Mouse (Mus musculus) heart, postnatal 14 days (tissue): ENCODE measurements around the gene Aqp3. TPM values are rescaled to one million over a fixed set of nuclear protein-coding genes. Genes with fewer than 3 reads are reported as not detected.
"Not testable (repeated sequence)": the region's sequence is repeated elsewhere in the genome, so short reads cannot be mapped to it uniquely, and the experiment has no call there.

Experiments used
- DNase-seq, 2 experiments: peaks; one replicate each; pipeline ENCODE4 v3.0.0; 2021 to 2022
- intact Hi-C: fragments of 180-260 bp; cut with DNase I; formaldehyde crosslinking; loops from one replicate; pipeline ENCODE4 v1.15.1; 2025
- total RNA-seq, 2 experiments: library from RNA; stranded (reverse); gene quantifications; 2 replicates each; pipeline ENCODE4 v1.2.3; 2021

The Aqp3 gene
- total RNA-seq, 2 experiments from 2014 or later = 0.88 to 0.91 TPM

- intact Hi-C loops = no loop called here
- DNase-seq = no peak
These were observed 10.9 kb upstream of the Aqp3 start for GRCm38 (mm10) chr4:41108717-41109425.

- no peak for DNase-seq
- intact Hi-C loops = no loop called here
These were observed 9.5 kb upstream of the Aqp3 start for GRCm38 (mm10) chr4:41107440-41107839.

GRCm38 (mm10) chr4:41102901-41103300 is 4.9 kb upstream of the Aqp3 start:
- no peak for DNase-seq
- intact Hi-C loops = no loop called here

- intact Hi-C loops = no loop called here
- DNase-seq = no peak
These were observed 3.0 kb upstream of the Aqp3 start for GRCm38 (mm10) chr4:41100986-41101385.

GRCm38 (mm10) chr4:41098577-41098951 is 581 bp upstream of the Aqp3 start:
- DNase-seq = no peak
- intact Hi-C loops = no loop called here

GRCm38 (mm10) chr4:41097381-41097780 is 602 bp downstream of the Aqp3 start:
- intact Hi-C loops = no loop called here
- no peak for DNase-seq

GRCm38 (mm10) chr4:41096794-41097193 is 1.2 kb downstream of the Aqp3 start:
- intact Hi-C loops = no loop called here
- no peak for DNase-seq

GRCm38 (mm10) chr4:41096169-41096568 is 1.8 kb downstream of the Aqp3 start:
- intact Hi-C loops = no loop called here
- no peak for DNase-seq

- peak in 1 of 2 experiments; percentile 26 for DNase-seq
- intact Hi-C loops = no loop called here
These were observed 3.6 kb downstream of the Aqp3 start for GRCm38 (mm10) chr4:41094361-41094760.

- intact Hi-C loops = no loop called here
- no peak for DNase-seq
These were observed 5.0 kb downstream of the Aqp3 start for GRCm38 (mm10) chr4:41092958-41093357.

GRCm38 (mm10) chr4:41091391-41091790 is 6.6 kb downstream of the Aqp3 start:
- no peak for DNase-seq
- intact Hi-C loops = no loop called here

GRCm38 (mm10) chr4:41089705-41090104 is 8.3 kb downstream of the Aqp3 start:
- intact Hi-C loops = no loop called here
- no peak for DNase-seq

- intact Hi-C loops = no loop called here
- no peak for DNase-seq
These were observed 8.8 kb downstream of the Aqp3 start for GRCm38 (mm10) chr4:41089189-41089588.

GRCm38 (mm10) chr4:41087459-41088298 is 10.3 kb downstream of the Aqp3 start:
- intact Hi-C loops = no loop called here
- DNase-seq = no peak

GRCm38 (mm10) chr4:41086947-41087346 is 11.0 kb downstream of the Aqp3 start:
- intact Hi-C loops = no loop called here
- no peak for DNase-seq

- intact Hi-C loops = no loop called here
These were observed 13.2 kb downstream of the Aqp3 start for GRCm38 (mm10) chr4:41084819-41085218.

GRCm38 (mm10) chr4:41082803-41083202 is 15.2 kb downstream of the Aqp3 start:
- DNase-seq, intact Hi-C loops: not testable (repeated sequence)

More at GRCm38 (mm10) chr4:41084819-41085218, 13.2 kb downstream of the Aqp3 start:
- DNase-seq = no peak

GRCm38 (mm10) chr4:41081733-41082132 is 16.2 kb downstream of the Aqp3 start:
- no peak for DNase-seq
- intact Hi-C loops = no loop called here

- no peak for DNase-seq
- intact Hi-C loops = no loop called here
These were observed 19.3 kb downstream of the Aqp3 start for GRCm38 (mm10) chr4:41078726-41079125.

- no peak for DNase-seq
- intact Hi-C loops = no loop called here
These were observed 23.5 kb downstream of the Aqp3 start for GRCm38 (mm10) chr4:41074461-41074860.

- intact Hi-C loops = no loop called here
- DNase-seq = no peak
These were observed 24.8 kb downstream of the Aqp3 start for GRCm38 (mm10) chr4:41073008-41073817.
